Mouse (Mus musculus): ENCODE measurements around the gene Rffl. TPM values are rescaled to one million over a fixed set of nuclear protein-coding genes. Genes with fewer than 3 reads are reported as not detected.

Gene Rffl
- polyA plus RNA-seq, 2 experiments: 8.3 to 11.3 TPM

- Histone ChIP-seq H3K36me3 (ENCODE audit: control insufficient read depth, insufficient read depth, low read length) (no peaks in the 10 kb centered on the region), H3K9ac (ENCODE audit: low read depth, low read length, severe bottlenecking) (no peak overlapping the region), H3K27ac (replicated peaks; ENCODE audit: low read depth, low read length) (no peak overlapping the region), H3K4me2 (replicated peaks; ENCODE audit: low read depth, low read length, severe bottlenecking) (no peak overlapping the region), H3K4me3 (replicated peaks; ENCODE audit: low read length) (no peak overlapping the region), H3K9me3 (ENCODE audit: control insufficient read depth, low read length) (no peaks in the 10 kb centered on the region), H3K4me1 (ENCODE audit: control insufficient read depth, insufficient read depth, low read length) (peaks cover 3% of the 10 kb centered on the region; the same call in 1 of the 2 replicates), H3K27me3 (ENCODE audit: control insufficient read depth, insufficient read depth, low read length) (no peaks in the 10 kb centered on the region)
- ATAC-seq (ENCODE audit: low FRiP score, low read depth): no peak
- WGBS: 80% methylated on average over 6 of the region's 6 CpGs
- no peak for DNase-seq (ENCODE audit: low spot score)
- TF ChIP-seq POLR2A (IDR thresholded peaks at IDR 0.05; ENCODE audit: borderline replicate concordance, extremely low read depth, insufficient read depth, insufficient read length): no peak
These were observed 10.3 kb downstream of the Rffl start for GRCm38 (mm10) chr11:82860759-82861158.

- Histone ChIP-seq H3K4me2 (replicated peaks; ENCODE audit: low read depth, low read length, severe bottlenecking) (no peak overlapping the region), H3K9ac (ENCODE audit: low read depth, low read length, severe bottlenecking) (no peak overlapping the region), H3K4me3 (replicated peaks; ENCODE audit: low read length) (no peak overlapping the region), H3K27ac (replicated peaks; ENCODE audit: low read depth, low read length) (no peak overlapping the region), H3K9me3 (ENCODE audit: control insufficient read depth, low read length) (no peaks in the 10 kb centered on the region), H3K27me3 (ENCODE audit: control insufficient read depth, insufficient read depth, low read length) (no peaks in the 10 kb centered on the region), H3K4me1 (ENCODE audit: control insufficient read depth, insufficient read depth, low read length) (no peaks in the 10 kb centered on the region; the same call in 1 of the 2 replicates), H3K36me3 (ENCODE audit: control insufficient read depth, insufficient read depth, low read length) (no peaks in the 10 kb centered on the region)
- no peak for TF ChIP-seq POLR2A (IDR thresholded peaks at IDR 0.05; ENCODE audit: borderline replicate concordance, extremely low read depth, insufficient read depth, insufficient read length)
- WGBS: 84% methylated on average over 13 of the region's 13 CpGs
- ATAC-seq (ENCODE audit: low FRiP score, low read depth) (no peak), DNase-seq (ENCODE audit: low spot score) (no peak)
These were observed 13.6 kb downstream of the Rffl start for GRCm38 (mm10) chr11:82857307-82857848.

GRCm38 (mm10) chr11:82856032-82856431 lies 15.0 kb downstream of the Rffl start:
- H3K9me3 ChIP-seq (ENCODE audit: control insufficient read depth, low read length): no peaks in the 10 kb centered on the region
- H3K4me3 ChIP-seq (replicated peaks; ENCODE audit: low read length): no peak overlapping the region
- H3K9ac ChIP-seq (ENCODE audit: low read depth, low read length, severe bottlenecking): no peak overlapping the region
- no peak overlapping the region for H3K4me2 ChIP-seq (replicated peaks; ENCODE audit: low read depth, low read length, severe bottlenecking)
- DNase-seq (ENCODE audit: low spot score) (no peak), ATAC-seq (ENCODE audit: low FRiP score, low read depth) (no peak)
- H3K27me3 ChIP-seq (ENCODE audit: control insufficient read depth, insufficient read depth, low read length): no peaks in the 10 kb centered on the region
- no peak overlapping the region for H3K27ac ChIP-seq (replicated peaks; ENCODE audit: low read depth, low read length)
- no peak for TF ChIP-seq POLR2A (IDR thresholded peaks at IDR 0.05; ENCODE audit: borderline replicate concordance, extremely low read depth, insufficient read depth, insufficient read length)
- no peaks in the 10 kb centered on the region for H3K4me1 ChIP-seq (ENCODE audit: control insufficient read depth, insufficient read depth, low read length)
- H3K36me3 ChIP-seq (ENCODE audit: control insufficient read depth, insufficient read depth, low read length): no peaks in the 10 kb centered on the region
- 35% methylated on average over 10 of the region's 10 CpGs for WGBS

GRCm38 (mm10) chr11:82855327-82855973 lies 15.6 kb downstream of the Rffl start:
- Histone ChIP-seq H3K27me3 (ENCODE audit: control insufficient read depth, insufficient read depth, low read length) (no peaks in the 10 kb centered on the region), H3K9me3 (ENCODE audit: control insufficient read depth, low read length) (no peaks in the 10 kb centered on the region), H3K27ac (replicated peaks; ENCODE audit: low read depth, low read length) (no peak overlapping the region), H3K36me3 (ENCODE audit: control insufficient read depth, insufficient read depth, low read length) (no peaks in the 10 kb centered on the region), H3K4me1 (ENCODE audit: control insufficient read depth, insufficient read depth, low read length) (no peaks in the 10 kb centered on the region), H3K9ac (ENCODE audit: low read depth, low read length, severe bottlenecking) (no peak overlapping the region), H3K4me3 (replicated peaks; ENCODE audit: low read length) (no peak overlapping the region), H3K4me2 (replicated peaks; ENCODE audit: low read depth, low read length, severe bottlenecking) (no peak overlapping the region)
- ATAC-seq (ENCODE audit: low FRiP score, low read depth) (no peak), DNase-seq (ENCODE audit: low spot score) (no peak)
- TF ChIP-seq POLR2A (IDR thresholded peaks at IDR 0.05; ENCODE audit: borderline replicate concordance, extremely low read depth, insufficient read depth, insufficient read length): no peak
- WGBS: 85% methylated on average over 9 of the region's 9 CpGs

GRCm38 (mm10) chr11:82854111-82854510 lies 16.9 kb downstream of the Rffl start:
- Histone ChIP-seq H3K27ac (replicated peaks; ENCODE audit: low read depth, low read length) (no peak overlapping the region), H3K4me2 (replicated peaks; ENCODE audit: low read depth, low read length, severe bottlenecking) (no peak overlapping the region), H3K9ac (ENCODE audit: low read depth, low read length, severe bottlenecking) (no peak overlapping the region), H3K27me3 (ENCODE audit: control insufficient read depth, insufficient read depth, low read length) (no peaks in the 10 kb centered on the region), H3K36me3 (ENCODE audit: control insufficient read depth, insufficient read depth, low read length) (no peaks in the 10 kb centered on the region), H3K4me1 (ENCODE audit: control insufficient read depth, insufficient read depth, low read length) (peaks cover 8% of the 10 kb centered on the region), H3K9me3 (ENCODE audit: control insufficient read depth, low read length) (no peaks in the 10 kb centered on the region), H3K4me3 (replicated peaks; ENCODE audit: low read length) (no peak overlapping the region)
- TF ChIP-seq POLR2A (IDR thresholded peaks at IDR 0.05; ENCODE audit: borderline replicate concordance, extremely low read depth, insufficient read depth, insufficient read length): no peak
- DNase-seq (ENCODE audit: low spot score) (no peak), ATAC-seq (ENCODE audit: low FRiP score, low read depth) (no peak)
- 75% methylated on average over 6 of the region's 6 CpGs for WGBS
